Mouse (Mus musculus): ENCODE measurements around the gene Samd4b.

Gene Samd4b

GRCm38 (mm10) chr7:28442688-28443087 lies 155.3 kb downstream of the Samd4b start:
- DNase-seq = no peak

- DNase-seq = no peak
These were observed 156.0 kb downstream of the Samd4b start for GRCm38 (mm10) chr7:28441776-28442485.

GRCm38 (mm10) chr7:28440739-28441138 lies 157.2 kb downstream of the Samd4b start:
- no peak for DNase-seq

GRCm38 (mm10) chr7:28438771-28439170 lies 159.2 kb downstream of the Samd4b start:
- DNase-seq = no peak

- DNase-seq = no peak
These were observed 160.0 kb downstream of the Samd4b start for GRCm38 (mm10) chr7:28437964-28438363.

GRCm38 (mm10) chr7:28436932-28437570 lies 160.9 kb downstream of the Samd4b start, which contains the start of gene Gmfg:
TSS of gene Gmfg (plus strand) at chr7:28437447.
- DNase-seq = peak; percentile 65 to 68

GRCm38 (mm10) chr7:28436271-28436904 lies 161.6 kb downstream of the Samd4b start:
- DNase-seq = peak; percentile 100

- DNase-seq = peak in 1 of 2 experiments; percentile 39
These were observed 162.2 kb downstream of the Samd4b start for GRCm38 (mm10) chr7:28435660-28436259.

- DNase-seq = no peak
These were observed 165.7 kb downstream of the Samd4b start for GRCm38 (mm10) chr7:28432252-28432651.

GRCm38 (mm10) chr7:28430512-28430911 lies 167.4 kb downstream of the Samd4b start:
- DNase-seq = no peak

GRCm38 (mm10) chr7:28427738-28428137 lies 170.2 kb downstream of the Samd4b start:
- peak in 1 of 2 experiments; percentile 30 for DNase-seq

- DNase-seq = no peak
These were observed 174.9 kb downstream of the Samd4b start for GRCm38 (mm10) chr7:28423018-28423417.

- no peak for DNase-seq
These were observed 178.5 kb downstream of the Samd4b start for GRCm38 (mm10) chr7:28419416-28419815.

- no peak for DNase-seq
These were observed 179.8 kb downstream of the Samd4b start for GRCm38 (mm10) chr7:28418096-28418670.

- no peak for DNase-seq
These were observed 180.6 kb downstream of the Samd4b start for GRCm38 (mm10) chr7:28417368-28417767.

GRCm38 (mm10) chr7:28412826-28413225 lies 185.1 kb downstream of the Samd4b start:
- no peak for DNase-seq

- no peak for DNase-seq
These were observed 187.0 kb downstream of the Samd4b start for GRCm38 (mm10) chr7:28410841-28411475.

GRCm38 (mm10) chr7:28401942-28402341 lies 196.0 kb downstream of the Samd4b start:
- no peak for DNase-seq

GRCm38 (mm10) chr7:28401030-28401429 lies 196.9 kb downstream of the Samd4b start:
- DNase-seq = no peak

- no peak for DNase-seq
These were observed 199.1 kb downstream of the Samd4b start for GRCm38 (mm10) chr7:28398696-28399340.

- DNase-seq = no peak
These were observed 199.9 kb downstream of the Samd4b start for GRCm38 (mm10) chr7:28398000-28398399.

- DNase-seq = no peak
These were observed 202.5 kb downstream of the Samd4b start for GRCm38 (mm10) chr7:28395425-28395824.
